Mouse (Mus musculus): ENCODE measurements at regions not wholly inside any gene's neighbourhood (a gene's known extent, or its start where the extent isn't known, plus 50 kb on each side); places are given as distances from the start of the nearest gene placed in this dataset.

- DNase-seq (ENCODE audit: low read depth): no peak
Measured at GRCm38 (mm10) chr3:52756816-52757215, 260.2 kb downstream of the Cog6 start.

GRCm38 (mm10) chr3:52756006-52756405, 261.0 kb downstream of the Cog6 start:
- DNase-seq (ENCODE audit: low read depth): no peak

- DNase-seq (ENCODE audit: low read depth): no peak
Measured at GRCm38 (mm10) chr3:52754978-52755377, 262.1 kb downstream of the Cog6 start.

- no peak for DNase-seq (ENCODE audit: low read depth)
Measured at GRCm38 (mm10) chr3:52754401-52754800, 262.6 kb downstream of the Cog6 start.

- DNase-seq (ENCODE audit: low read depth): no peak
Measured at GRCm38 (mm10) chr3:52746917-52747316, 270.1 kb downstream of the Cog6 start.

GRCm38 (mm10) chr3:52744334-52744733, 272.7 kb downstream of the Cog6 start:
- no peak for DNase-seq (ENCODE audit: low read depth)

GRCm38 (mm10) chr3:52740466-52741026, 276.5 kb downstream of the Cog6 start:
- DNase-seq (ENCODE audit: low read depth): no peak

GRCm38 (mm10) chr3:52739526-52739925, 277.5 kb downstream of the Cog6 start:
- DNase-seq (ENCODE audit: low read depth): no peak

- DNase-seq (ENCODE audit: low read depth): no peak
Measured at GRCm38 (mm10) chr3:52738386-52738785, 278.7 kb downstream of the Cog6 start.

GRCm38 (mm10) chr3:52735939-52736338, 281.1 kb downstream of the Cog6 start:
- no peak for DNase-seq (ENCODE audit: low read depth)

- DNase-seq (ENCODE audit: low read depth): no peak
Measured at GRCm38 (mm10) chr3:52731941-52732340, 285.1 kb downstream of the Cog6 start.

- no peak for DNase-seq (ENCODE audit: low read depth)
Measured at GRCm38 (mm10) chr3:52731491-52731890, 285.5 kb downstream of the Cog6 start.

GRCm38 (mm10) chr3:52729731-52730130, 287.3 kb downstream of the Cog6 start:
- no peak for DNase-seq (ENCODE audit: low read depth)

GRCm38 (mm10) chr3:52728860-52729259, 288.2 kb downstream of the Cog6 start:
- no peak for DNase-seq (ENCODE audit: low read depth)

- no peak for DNase-seq (ENCODE audit: low read depth)
Measured at GRCm38 (mm10) chr3:52728426-52728825, 288.6 kb downstream of the Cog6 start.

GRCm38 (mm10) chr3:52724354-52724753, 292.7 kb downstream of the Cog6 start:
- DNase-seq (ENCODE audit: low read depth): no peak

GRCm38 (mm10) chr3:52722946-52723345, 294.1 kb downstream of the Cog6 start:
- DNase-seq (ENCODE audit: low read depth): no peak

- no peak for DNase-seq (ENCODE audit: low read depth)
Measured at GRCm38 (mm10) chr3:52719181-52719580, 297.9 kb downstream of the Cog6 start.

GRCm38 (mm10) chr3:52717324-52717723, 299.7 kb downstream of the Cog6 start:
- no peak for DNase-seq (ENCODE audit: low read depth)

- no peak for DNase-seq (ENCODE audit: low read depth)
Measured at GRCm38 (mm10) chr3:52712151-52712550, 304.9 kb downstream of the Cog6 start.

- DNase-seq (ENCODE audit: low read depth): no peak
Measured at GRCm38 (mm10) chr3:52711133-52711532, 305.9 kb downstream of the Cog6 start.

- DNase-seq (ENCODE audit: low read depth): no peak
Measured at GRCm38 (mm10) chr3:52708746-52709145, 308.3 kb downstream of the Cog6 start.

- DNase-seq (ENCODE audit: low read depth): no peak
Measured at GRCm38 (mm10) chr3:52708301-52708700, 308.7 kb downstream of the Cog6 start.

- DNase-seq (ENCODE audit: low read depth): no peak
Measured at GRCm38 (mm10) chr3:52706626-52707025, 310.4 kb downstream of the Cog6 start.

- DNase-seq (ENCODE audit: low read depth): no peak
Measured at GRCm38 (mm10) chr3:52703751-52704150, 313.3 kb downstream of the Cog6 start.
